Mouse (Mus musculus): ENCODE measurements around the gene Sp1. TPM values are rescaled to one million over a fixed set of nuclear protein-coding genes. Genes with fewer than 3 reads are reported as not detected.

Gene Sp1
- polyA plus RNA-seq, 1 experiment, result 13.8 TPM

GRCm38 (mm10) chr15:102366733-102367344, 39.1 kb upstream of the Sp1 start, which contains the start of gene Sp7:
Gene Sp7, minus strand, starts transcription at chr15:102367182.
- no peak for TF ChIP-seq CTCF (IDR thresholded peaks at IDR 0.05; ENCODE audit: extremely low read depth, insufficient read length, insufficient replicate concordance, low read depth, low read length)
- TF ChIP-seq POLR2A (IDR thresholded peaks at IDR 0.05; ENCODE audit: low read depth, low read length), result no peak
- no peak within 1 kb of the TSS for H3K4me3 ChIP-seq (ENCODE audit: low read depth, low read length)
- no peaks in the 10 kb centered on the region for H3K36me3 ChIP-seq (ENCODE audit: control insufficient read depth, insufficient read depth, low read length)
- peaks cover 33% of the 10 kb centered on the region for H3K27me3 ChIP-seq (ENCODE audit: control insufficient read depth, insufficient read depth, low read length)
- no peaks in the 10 kb centered on the region for H3K4me1 ChIP-seq (ENCODE audit: control insufficient read depth, insufficient read depth, insufficient read length, low read length)
- 9% methylated on average over 15 of the region's 15 CpGs for WGBS
- no peak within 1 kb of the TSS for H3K27ac ChIP-seq (ENCODE audit: insufficient read depth, low read depth, low read length)

- WGBS, result 14% methylated on average over 13 of the region's 13 CpGs
- H3K4me1 ChIP-seq (ENCODE audit: control insufficient read depth, insufficient read depth, insufficient read length, low read length), result no peaks in the 10 kb centered on the region
- TF ChIP-seq CTCF (IDR thresholded peaks at IDR 0.05; ENCODE audit: extremely low read depth, insufficient read length, insufficient replicate concordance, low read depth, low read length) (no peak), POLR2A (IDR thresholded peaks at IDR 0.05; ENCODE audit: low read depth, low read length) (no peak)
- H3K27me3 ChIP-seq (ENCODE audit: control insufficient read depth, insufficient read depth, low read length), result peaks cover 19% of the 10 kb centered on the region
- H3K4me3 ChIP-seq (ENCODE audit: low read depth, low read length), result no peak overlapping the region
- no peak overlapping the region for H3K27ac ChIP-seq (ENCODE audit: insufficient read depth, low read depth, low read length)
- H3K36me3 ChIP-seq (ENCODE audit: control insufficient read depth, insufficient read depth, low read length), result no peaks in the 10 kb centered on the region
Observed at GRCm38 (mm10) chr15:102369972-102370371, 36.0 kb upstream of the Sp1 start.

DNA sequence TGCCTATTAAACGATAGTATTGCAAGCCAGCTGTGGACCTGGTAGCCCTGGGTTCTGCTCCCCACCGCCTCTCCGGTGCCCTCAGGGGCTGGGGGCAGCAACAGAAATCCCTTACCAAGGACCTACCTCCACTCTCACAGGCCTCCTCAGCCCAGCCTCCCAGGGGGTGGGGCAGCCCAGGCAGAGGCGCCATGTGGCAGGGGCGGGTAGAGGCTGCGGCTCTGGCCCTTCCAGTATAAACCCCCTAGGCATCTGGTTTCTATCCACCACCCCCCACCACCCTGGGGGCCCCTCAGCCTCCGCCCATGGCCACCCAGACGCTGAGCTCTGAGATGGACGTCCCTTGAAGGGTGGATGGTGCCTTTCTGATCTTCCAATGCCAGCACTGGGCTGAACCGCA, 35.2 kb upstream of the Sp1 start:
- Histone ChIP-seq H3K4me1 (ENCODE audit: control insufficient read depth, insufficient read depth, insufficient read length, low read length) (no peaks in the 10 kb centered on the region), H3K27ac (ENCODE audit: insufficient read depth, low read depth, low read length) (no peak overlapping the region), H3K4me3 (ENCODE audit: low read depth, low read length) (no peak overlapping the region), H3K36me3 (ENCODE audit: control insufficient read depth, insufficient read depth, low read length) (no peaks in the 10 kb centered on the region), H3K27me3 (ENCODE audit: control insufficient read depth, insufficient read depth, low read length) (peaks cover 18% of the 10 kb centered on the region)
- no peak for TF ChIP-seq CTCF (IDR thresholded peaks at IDR 0.05; ENCODE audit: extremely low read depth, insufficient read length, insufficient replicate concordance, low read depth, low read length)
- no peak for TF ChIP-seq POLR2A (IDR thresholded peaks at IDR 0.05; ENCODE audit: low read depth, low read length)
- 27% methylated on average over 10 of the region's 10 CpGs for WGBS

DNA sequence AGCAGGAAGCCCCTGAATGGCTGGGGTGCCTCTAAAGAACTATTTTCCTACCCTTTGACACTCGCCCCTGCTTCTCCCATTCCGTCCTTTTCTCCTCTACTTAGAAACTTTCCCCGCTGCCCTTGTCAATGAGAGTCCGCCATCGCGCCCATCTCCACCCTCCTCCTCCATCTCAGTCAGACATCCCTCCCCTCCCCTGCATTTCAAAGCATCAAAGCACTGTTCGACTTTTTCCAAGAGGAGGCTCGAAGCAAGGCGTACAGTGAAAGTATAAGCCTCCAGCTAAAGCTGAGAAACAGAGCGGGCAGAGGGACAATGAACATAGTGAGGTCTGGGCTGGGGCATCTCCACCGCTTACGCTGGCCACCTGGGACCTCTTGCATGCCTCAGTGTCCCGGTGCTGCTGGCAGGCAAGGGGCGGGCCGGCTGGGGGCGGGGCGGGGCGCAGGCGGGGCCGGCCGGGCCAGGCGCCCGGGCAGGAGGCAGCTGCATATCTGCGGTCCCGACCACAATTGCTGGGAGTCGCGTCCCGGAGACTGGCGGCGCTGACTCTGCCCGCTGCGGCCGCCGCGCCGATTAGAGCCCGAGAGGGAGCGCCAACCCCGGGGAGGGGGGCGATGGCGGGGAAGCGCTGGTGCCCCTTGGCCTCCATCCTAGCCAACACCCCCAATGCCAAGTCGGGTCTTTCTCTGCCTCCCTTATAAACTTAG, 29.3 kb upstream of the Sp1 start:
- no peak for TF ChIP-seq CTCF (IDR thresholded peaks at IDR 0.05; ENCODE audit: extremely low read depth, insufficient read length, insufficient replicate concordance, low read depth, low read length)
- TF ChIP-seq POLR2A (IDR thresholded peaks at IDR 0.05; ENCODE audit: low read depth, low read length), result no peak
- H3K27me3 ChIP-seq (ENCODE audit: control insufficient read depth, insufficient read depth, low read length), result no peaks in the 10 kb centered on the region
- no peaks in the 10 kb centered on the region for H3K4me1 ChIP-seq (ENCODE audit: control insufficient read depth, insufficient read depth, insufficient read length, low read length)
- no peaks in the 10 kb centered on the region for H3K36me3 ChIP-seq (ENCODE audit: control insufficient read depth, insufficient read depth, low read length)
- peak overlapping the region; percentile 24 for H3K27ac ChIP-seq (ENCODE audit: insufficient read depth, low read depth, low read length)
- 3% methylated on average over 43 of the region's 43 CpGs for WGBS
- peak overlapping the region; percentile 70 for H3K4me3 ChIP-seq (ENCODE audit: low read depth, low read length)

DNA sequence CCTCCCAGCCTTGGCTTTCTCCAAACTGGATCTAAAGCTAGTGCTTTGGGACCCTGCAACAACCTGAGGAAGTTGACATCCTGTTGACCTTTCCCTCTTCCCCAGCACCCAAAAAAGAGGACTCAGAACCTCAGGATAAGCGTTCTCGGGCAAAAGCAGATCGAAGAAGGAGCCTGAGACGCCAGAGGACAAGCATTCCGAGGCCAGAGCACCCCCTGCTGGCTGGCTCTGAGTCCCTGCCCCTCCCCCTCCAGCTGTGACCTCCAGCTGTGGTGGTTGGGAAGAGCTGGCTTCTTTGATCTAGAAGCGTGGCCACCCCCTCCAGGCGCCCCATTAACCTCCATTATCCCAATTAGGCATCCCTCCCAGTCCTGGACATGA, 28.8 kb upstream of the Sp1 start:
- Histone ChIP-seq H3K4me1 (ENCODE audit: control insufficient read depth, insufficient read depth, insufficient read length, low read length) (peaks cover 3% of the 10 kb centered on the region), H3K27ac (ENCODE audit: insufficient read depth, low read depth, low read length) (peak overlapping the region; percentile 24), H3K27me3 (ENCODE audit: control insufficient read depth, insufficient read depth, low read length) (no peaks in the 10 kb centered on the region), H3K36me3 (ENCODE audit: control insufficient read depth, insufficient read depth, low read length) (no peaks in the 10 kb centered on the region), H3K4me3 (ENCODE audit: low read depth, low read length) (peak overlapping the region; percentile 70)
- under 1% methylated on average over 7 of the region's 7 CpGs for WGBS
- TF ChIP-seq CTCF (IDR thresholded peaks at IDR 0.05; ENCODE audit: extremely low read depth, insufficient read length, insufficient replicate concordance, low read depth, low read length) (peak; percentile 94), POLR2A (IDR thresholded peaks at IDR 0.05; ENCODE audit: low read depth, low read length) (no peak)

DNA sequence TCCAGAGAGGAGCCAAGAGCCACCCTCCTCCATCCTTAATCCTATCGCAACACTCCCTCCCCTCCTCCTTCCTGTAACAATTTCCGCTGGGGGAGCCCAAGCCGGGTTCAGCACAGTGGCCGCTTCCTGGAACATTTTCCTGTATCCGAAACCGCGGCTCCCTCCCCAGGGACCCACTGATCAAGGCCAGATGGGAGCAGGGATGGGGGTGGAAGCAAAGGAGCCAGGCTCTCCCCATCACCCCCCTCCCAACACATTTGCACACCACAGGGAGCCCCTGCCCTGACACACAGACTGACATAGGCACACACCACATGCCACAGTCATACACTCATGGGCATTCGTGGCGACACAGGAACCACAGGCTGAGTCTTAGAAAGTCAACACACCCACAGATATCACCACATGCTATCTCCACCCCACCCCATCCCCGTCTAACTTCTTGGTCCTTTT, 28.1 kb upstream of the Sp1 start:
- no peaks in the 10 kb centered on the region for H3K27me3 ChIP-seq (ENCODE audit: control insufficient read depth, insufficient read depth, low read length)
- TF ChIP-seq POLR2A (IDR thresholded peaks at IDR 0.05; ENCODE audit: low read depth, low read length), result no peak
- TF ChIP-seq CTCF (IDR thresholded peaks at IDR 0.05; ENCODE audit: extremely low read depth, insufficient read length, insufficient replicate concordance, low read depth, low read length), result no peak
- 20% methylated on average over 10 of the region's 10 CpGs for WGBS
- no peak overlapping the region for H3K4me3 ChIP-seq (ENCODE audit: low read depth, low read length)
- H3K4me1 ChIP-seq (ENCODE audit: control insufficient read depth, insufficient read depth, insufficient read length, low read length), result peaks cover 3% of the 10 kb centered on the region
- no peaks in the 10 kb centered on the region for H3K36me3 ChIP-seq (ENCODE audit: control insufficient read depth, insufficient read depth, low read length)
- H3K27ac ChIP-seq (ENCODE audit: insufficient read depth, low read depth, low read length), result no peak overlapping the region

DNA sequence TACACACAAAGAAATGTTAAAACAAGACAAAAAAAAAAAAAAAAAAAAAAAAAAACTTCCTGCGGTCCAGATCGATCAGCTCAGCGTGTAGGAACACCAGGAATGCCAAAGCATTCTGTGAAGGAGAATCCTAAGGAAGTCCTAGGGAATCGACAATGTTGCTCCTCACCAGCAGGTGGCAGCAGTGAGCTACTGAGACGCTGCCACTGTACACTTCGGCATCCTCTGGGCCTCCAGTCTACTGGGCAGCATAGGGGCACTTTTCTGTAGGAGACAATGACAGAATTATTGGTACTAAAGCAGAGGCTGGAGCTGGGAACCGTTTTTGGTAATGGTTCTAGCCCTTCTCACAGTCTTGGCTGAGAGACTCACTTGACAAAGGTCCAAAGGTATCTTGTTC, 24.4 kb upstream of the Sp1 start:
- no peak overlapping the region for H3K4me3 ChIP-seq (ENCODE audit: low read depth, low read length)
- TF ChIP-seq POLR2A (IDR thresholded peaks at IDR 0.05; ENCODE audit: low read depth, low read length), result no peak
- TF ChIP-seq CTCF (IDR thresholded peaks at IDR 0.05; ENCODE audit: extremely low read depth, insufficient read length, insufficient replicate concordance, low read depth, low read length), result peak; percentile 99; the same call in 1 of the 2 replicates
- no peaks in the 10 kb centered on the region for H3K27me3 ChIP-seq (ENCODE audit: control insufficient read depth, insufficient read depth, low read length)
- 0% methylated on average over 7 of the region's 7 CpGs for WGBS
- no peaks in the 10 kb centered on the region for H3K36me3 ChIP-seq (ENCODE audit: control insufficient read depth, insufficient read depth, low read length)
- peak overlapping the region; percentile 54 for H3K27ac ChIP-seq (ENCODE audit: insufficient read depth, low read depth, low read length)
- peaks cover 3% of the 10 kb centered on the region for H3K4me1 ChIP-seq (ENCODE audit: control insufficient read depth, insufficient read depth, insufficient read length, low read length)
